Mouse (Mus musculus): ENCODE measurements around the gene Mkrn2os.

DNA sequence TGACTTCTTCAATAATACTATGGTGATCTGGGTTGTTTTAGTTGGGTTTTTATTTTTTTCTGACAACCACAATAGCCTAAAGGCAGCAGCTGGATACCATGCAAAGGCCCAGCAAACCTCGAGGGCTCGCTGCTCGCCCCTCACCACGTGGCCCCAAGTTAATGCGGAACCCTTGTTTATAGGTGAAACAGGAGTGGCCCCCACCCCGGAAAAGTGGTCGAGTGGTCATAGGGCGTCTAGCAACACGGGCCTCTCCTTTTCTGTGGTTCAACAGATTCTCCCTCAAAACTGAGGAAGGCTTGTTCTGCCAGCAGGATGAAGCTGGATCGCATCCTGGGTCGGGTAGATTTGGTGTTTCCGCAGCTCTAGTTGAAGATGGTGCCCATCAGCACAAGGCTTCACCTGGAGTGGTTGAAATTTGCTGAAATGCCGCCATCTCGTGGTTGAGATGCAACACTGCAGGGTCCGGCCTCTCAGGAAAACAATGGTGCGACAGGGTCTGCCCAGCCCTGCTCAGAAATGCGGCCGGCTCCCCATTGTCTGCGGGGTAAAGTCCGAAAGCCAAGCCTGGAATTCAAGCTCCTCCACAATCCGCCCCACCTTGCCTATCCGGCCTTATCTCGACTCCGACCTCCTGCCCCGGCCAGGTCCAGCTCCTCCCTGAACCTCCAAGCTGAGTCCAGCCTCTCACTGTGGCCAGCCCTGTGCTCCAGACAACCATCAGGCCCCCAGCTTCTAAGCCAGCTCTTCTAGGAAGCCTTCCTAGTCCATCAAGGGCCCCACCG, 53.5 kb downstream of the Mkrn2os start:
- TF ChIP-seq CTCF (conservative IDR thresholded peaks at IDR 0.05 in 1 of 2, IDR thresholded peaks at IDR 0.05 in 1 of 2; ENCODE audit: low read depth in 2 of 2, low read length in 2 of 2): peak; percentile 85 to 93
- no peak for TF ChIP-seq USF1 (IDR thresholded peaks at IDR 0.05; ENCODE audit: low read depth, low read length)
- no peak for TF ChIP-seq POLR2A (IDR thresholded peaks at IDR 0.05; ENCODE audit: low read depth, low read length)
- 0 out of 2 replicates have a peak, but pooled peaks have one; percentile 35 for TF ChIP-seq NRF1 (IDR thresholded peaks at IDR 0.05; ENCODE audit: low read depth, low read length)
- no peak for TF ChIP-seq MAX (IDR thresholded peaks at IDR 0.05; ENCODE audit: low read length)
- no peak for TF ChIP-seq CHD1 (IDR thresholded peaks at IDR 0.05; ENCODE audit: low read depth, low read length)
- TF ChIP-seq JUN (IDR thresholded peaks at IDR 0.05; ENCODE audit: insufficient read depth, low read depth, low read length): no peak
- no peak for TF ChIP-seq ZKSCAN1 (IDR thresholded peaks at IDR 0.05; ENCODE audit: borderline replicate concordance, low read depth, low read length)
- no peak for TF ChIP-seq ETS1 (conservative IDR thresholded peaks at IDR 0.05; ENCODE audit: low read depth, low read length)
- no peak for TF ChIP-seq EP300 (IDR thresholded peaks at IDR 0.05; ENCODE audit: low read length)
- no peak for TF ChIP-seq KAT2A (IDR thresholded peaks at IDR 0.05; ENCODE audit: insufficient replicate concordance, low read length)
